Mouse (Mus musculus) cerebellum, adult 8-10 months (tissue): Measurements from ENCODE around the gene Lpin3.

Experiments used
- DNase-seq: peaks from one replicate; pipeline ENCODE4 v3.0.0; 2022

Gene Lpin3

DNA sequence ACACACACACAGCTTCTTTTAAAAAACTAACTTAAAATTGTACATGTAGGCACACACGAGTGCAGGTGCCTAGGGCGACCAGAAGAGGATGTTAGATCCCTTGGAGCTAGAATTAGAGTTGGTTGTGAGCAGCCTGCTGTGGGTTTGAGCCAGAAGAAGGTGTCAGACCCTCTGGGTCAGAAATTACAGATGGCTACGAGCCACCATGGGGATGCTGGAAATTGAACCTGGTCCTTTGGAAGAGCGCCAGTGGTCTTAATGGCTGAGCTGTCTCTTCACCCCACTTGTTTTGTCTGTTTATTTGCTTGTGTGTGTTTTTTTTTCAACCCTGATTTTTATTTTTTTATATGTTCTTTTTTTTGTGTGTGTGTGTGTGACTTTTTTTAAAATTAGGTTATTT, 54.0 kb downstream of the Lpin3 start:
- DNase-seq = no peak

DNA sequence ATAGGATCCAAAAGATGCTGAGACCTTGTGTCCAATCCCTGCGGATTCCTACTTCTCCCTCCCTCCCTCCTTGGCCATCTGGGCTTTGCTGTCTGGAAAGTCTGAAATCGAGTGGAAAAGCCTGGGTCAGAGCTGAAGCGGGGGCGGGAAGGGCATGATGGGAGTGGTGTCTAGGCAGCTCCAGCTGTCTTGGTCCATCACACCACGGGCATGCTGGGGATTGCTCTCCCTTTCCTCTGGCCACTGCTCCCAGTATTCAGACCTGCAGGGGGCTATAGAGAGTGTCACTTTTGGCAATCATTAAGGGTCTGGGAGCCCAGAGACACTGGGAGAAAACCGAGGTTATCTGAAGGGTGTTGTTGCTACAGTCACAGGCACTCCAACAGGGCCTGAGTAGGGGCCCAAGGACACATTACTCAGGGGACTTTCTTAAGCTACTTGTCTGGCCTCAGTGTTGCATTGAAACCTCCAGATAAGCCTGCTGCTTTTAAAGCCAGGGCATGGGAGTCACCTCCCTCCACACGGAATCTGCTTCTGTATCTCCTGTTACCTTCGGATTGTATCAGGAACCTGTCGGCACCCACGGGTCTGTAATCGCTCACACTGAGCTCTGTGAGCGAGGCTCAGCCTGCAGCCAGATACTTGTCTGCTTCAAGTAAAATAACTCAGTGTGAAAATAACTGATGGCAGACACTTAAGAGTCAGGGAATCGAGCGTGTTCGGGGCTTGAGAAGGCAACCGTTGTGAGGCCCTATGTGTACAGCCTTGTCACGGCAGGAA, 60.6 kb downstream of the Lpin3 start:
- no peak for DNase-seq

- DNase-seq = no peak
Observed at GRCm38 (mm10) chr2:160942443-160942842, 62.0 kb downstream of the Lpin3 start.

GRCm38 (mm10) chr2:160951595-160951994, 71.1 kb downstream of the Lpin3 start:
- DNase-seq = no peak

DNA sequence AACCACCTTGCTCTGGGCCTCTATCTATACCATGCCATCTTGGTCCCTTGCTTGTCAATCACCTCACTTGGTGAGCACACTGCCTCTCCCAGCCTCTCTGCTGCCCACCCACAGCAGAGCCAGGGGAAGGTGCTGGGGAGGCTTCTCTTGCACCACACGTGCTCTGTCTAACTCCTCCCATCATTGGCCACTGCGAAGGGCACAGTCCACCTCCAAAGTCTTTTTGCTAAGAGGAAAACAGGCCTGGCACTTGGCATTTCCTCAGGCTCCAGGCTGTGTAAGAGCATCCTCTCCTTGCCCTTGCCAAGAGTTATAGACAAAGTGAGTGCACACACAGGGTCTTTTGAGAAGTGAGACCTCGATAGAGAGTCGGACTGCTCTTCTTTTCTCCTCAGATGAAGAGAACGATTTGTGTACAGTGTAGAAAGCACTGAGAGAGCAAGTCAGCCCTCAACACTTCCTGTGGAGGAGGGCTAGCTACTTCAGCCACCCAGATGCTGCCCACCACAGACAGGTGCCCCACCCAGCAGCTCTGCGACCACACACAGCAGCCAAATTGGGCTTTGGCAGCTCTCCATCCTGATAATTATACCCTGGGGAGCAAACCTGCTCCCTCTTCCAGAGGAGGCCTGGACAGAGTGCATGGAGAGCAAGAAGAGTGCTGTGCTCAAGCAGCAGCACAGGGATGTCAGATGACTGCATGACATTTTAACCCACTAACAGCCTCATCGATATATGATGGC, 72.8 kb downstream of the Lpin3 start:
- no peak for DNase-seq

GRCm38 (mm10) chr2:160954541-160954940, 74.1 kb downstream of the Lpin3 start:
- no peak for DNase-seq

DNA sequence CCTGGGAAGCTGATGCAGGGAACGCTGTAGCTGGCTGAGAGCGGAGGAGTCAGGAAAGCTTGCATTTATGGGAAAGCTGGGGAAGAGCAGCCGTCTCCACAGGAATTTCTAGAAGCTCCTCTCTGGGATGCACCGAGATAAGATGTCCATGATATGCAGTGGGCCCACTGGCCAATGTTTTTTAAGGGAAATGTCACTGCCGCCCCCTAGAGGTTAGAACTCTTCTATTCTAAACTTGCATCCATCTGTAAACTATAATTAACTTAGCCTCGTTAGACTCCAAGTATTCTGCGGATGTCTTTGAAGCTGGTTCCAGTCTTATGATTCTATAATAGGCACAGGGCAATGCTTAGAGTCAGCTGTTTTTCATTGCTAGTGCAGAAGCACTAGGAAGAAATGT, 74.9 kb downstream of the Lpin3 start:
- DNase-seq = peak; percentile 42
